Mouse (Mus musculus): ENCODE data around the gene A830031A19Rik.

A830031A19Rik gene

GRCm38 (mm10) chr11:24076821-24077730 is 2.2 kb upstream of the A830031A19Rik start:
- peak; percentile 32 for DNase-seq (ENCODE audit: low spot score)

- peak; percentile 38 for DNase-seq (ENCODE audit: low spot score)
Measured at GRCm38 (mm10) chr11:24076127-24076650, 1.3 kb upstream of the A830031A19Rik start.

GRCm38 (mm10) chr11:24075486-24076126 is 752 bp upstream of the A830031A19Rik start:
- no peak for DNase-seq (ENCODE audit: low spot score)

DNA sequence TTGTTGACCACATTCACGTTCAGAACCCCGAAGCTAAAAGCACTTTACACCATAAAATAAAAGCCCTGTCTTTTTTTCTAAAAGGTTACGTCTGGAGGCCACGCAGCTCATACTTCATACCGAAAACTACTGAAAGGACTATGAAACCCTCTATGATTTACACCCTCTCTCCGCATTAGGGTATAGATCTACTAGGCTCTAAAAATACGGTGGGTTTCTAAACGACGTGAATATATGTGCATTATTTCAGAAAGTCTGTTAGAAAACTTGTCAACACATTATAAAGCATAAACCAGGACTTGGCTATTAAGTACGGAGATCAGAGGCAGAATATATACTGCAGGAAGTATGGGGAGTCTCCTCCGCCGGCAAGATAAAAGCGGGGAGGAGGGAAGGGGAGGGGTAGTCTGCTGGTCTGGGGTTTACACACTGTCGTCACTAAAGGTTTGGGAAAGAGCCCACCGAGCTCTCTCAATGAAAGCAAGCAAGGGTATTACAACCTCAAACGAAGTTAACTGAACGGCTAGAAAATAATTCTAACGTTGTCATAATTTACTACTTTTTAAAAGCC is 748 bp downstream of the A830031A19Rik start:
- no peak for DNase-seq (ENCODE audit: low spot score)

GRCm38 (mm10) chr11:24065313-24065712 is 9.5 kb downstream of the A830031A19Rik start:
- no peak for DNase-seq (ENCODE audit: low spot score)

DNA sequence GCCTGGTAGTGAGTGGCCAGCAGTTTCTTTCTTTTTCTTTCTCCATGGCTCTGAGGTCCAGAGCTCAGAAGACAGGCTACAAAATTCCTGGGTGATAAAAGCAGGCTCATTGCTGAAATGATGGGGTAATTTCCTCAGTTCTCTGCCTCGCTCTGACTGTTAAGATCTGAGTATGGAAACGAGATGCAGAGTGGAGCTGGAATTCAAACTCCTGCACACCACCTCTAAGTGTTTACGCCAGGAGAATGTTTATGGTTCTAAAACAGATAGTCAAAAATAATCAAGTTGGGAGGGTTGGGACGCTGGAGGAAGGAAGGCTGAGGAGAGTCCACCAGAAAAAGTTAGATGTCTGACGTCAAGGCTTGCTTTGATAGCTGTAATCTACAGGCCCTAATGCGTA is 10.6 kb downstream of the A830031A19Rik start:
- DNase-seq (ENCODE audit: low spot score) = no peak

GRCm38 (mm10) chr11:24062495-24063096 is 12.3 kb downstream of the A830031A19Rik start:
- no peak for DNase-seq (ENCODE audit: low spot score)

DNA sequence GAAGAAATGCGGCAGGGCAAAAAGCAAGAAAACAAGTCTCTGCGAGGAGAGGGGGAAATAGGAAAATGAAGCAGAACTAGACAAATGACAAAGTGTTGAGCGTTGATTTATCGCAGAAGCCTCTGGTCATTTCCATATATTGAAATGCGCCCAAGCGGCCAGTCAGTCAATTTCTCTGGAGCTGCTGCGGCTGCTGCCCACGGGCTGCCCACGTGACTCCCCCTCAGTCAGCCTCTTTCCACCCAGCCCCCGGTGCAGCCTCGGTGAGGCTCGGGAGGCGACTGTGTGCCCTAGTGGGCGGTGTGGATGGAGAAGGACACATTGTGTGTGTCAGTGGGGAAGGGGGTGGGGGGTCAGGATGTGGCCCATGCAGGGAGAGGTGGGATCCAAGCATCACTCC is 13.0 kb downstream of the A830031A19Rik start:
- no peak for DNase-seq (ENCODE audit: low spot score)

DNA sequence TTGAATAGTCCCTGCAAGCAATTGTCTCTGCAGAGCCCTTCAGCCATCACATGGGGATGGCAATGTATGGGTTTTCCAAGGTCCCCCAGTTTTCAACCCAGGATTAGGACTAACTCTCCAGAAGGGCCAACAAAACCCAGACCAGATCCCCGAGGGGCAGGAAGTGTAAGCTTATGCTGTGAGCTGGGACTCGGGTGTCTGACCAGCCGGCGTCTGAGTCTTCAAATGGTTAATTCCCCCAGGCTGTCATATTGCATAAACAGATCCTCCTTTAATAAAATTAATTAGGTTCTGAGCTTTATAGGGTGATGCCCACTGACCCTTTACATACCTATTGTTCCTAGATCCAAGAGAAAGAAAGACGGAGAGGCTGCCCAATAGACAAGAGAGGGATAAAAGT is 14.4 kb downstream of the A830031A19Rik start:
- DNase-seq (ENCODE audit: low spot score) = no peak

DNA sequence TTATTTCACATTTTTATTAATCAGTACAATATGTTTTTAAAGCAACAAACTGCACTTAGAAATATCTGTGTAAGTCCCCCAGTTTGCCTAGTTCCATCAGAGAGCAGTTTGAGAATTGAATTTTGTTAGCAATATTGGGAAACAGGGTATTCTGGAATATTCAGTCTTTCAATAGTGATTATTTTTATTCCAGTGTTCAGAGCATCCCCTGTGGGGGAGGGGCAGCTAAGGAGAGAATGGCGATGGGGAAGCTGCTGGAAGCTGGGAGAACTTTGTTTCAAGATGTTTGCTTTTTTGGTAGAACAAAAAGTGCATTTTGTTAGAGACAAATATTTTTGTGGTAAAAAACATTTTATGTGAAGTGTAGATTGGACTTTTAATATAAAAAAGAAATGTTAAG is 15.7 kb downstream of the A830031A19Rik start:
- no peak for DNase-seq (ENCODE audit: low spot score)

DNA sequence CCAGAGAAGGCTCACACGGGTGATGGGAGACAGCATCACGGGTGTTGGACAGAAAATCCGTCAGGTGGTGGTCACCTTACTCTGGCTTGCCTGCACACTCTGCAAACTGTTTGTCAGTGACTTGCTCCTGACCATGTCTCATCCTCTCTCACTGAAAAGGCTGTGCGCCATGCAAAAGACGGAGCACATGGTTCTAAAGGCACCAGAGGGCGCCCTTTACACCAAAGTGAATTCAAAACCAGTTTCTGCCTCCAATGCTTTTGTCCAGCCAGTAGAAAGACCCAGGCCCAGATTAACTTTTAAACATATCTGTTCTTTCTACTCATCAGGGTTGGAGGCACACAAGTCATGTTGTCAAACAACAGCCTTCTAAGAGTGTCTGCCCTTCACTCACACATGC is 22.0 kb downstream of the A830031A19Rik start:
- no peak for DNase-seq (ENCODE audit: low spot score)

- DNase-seq (ENCODE audit: low spot score) = no peak
Measured at GRCm38 (mm10) chr11:24050032-24050757, 24.7 kb downstream of the A830031A19Rik start.

DNA sequence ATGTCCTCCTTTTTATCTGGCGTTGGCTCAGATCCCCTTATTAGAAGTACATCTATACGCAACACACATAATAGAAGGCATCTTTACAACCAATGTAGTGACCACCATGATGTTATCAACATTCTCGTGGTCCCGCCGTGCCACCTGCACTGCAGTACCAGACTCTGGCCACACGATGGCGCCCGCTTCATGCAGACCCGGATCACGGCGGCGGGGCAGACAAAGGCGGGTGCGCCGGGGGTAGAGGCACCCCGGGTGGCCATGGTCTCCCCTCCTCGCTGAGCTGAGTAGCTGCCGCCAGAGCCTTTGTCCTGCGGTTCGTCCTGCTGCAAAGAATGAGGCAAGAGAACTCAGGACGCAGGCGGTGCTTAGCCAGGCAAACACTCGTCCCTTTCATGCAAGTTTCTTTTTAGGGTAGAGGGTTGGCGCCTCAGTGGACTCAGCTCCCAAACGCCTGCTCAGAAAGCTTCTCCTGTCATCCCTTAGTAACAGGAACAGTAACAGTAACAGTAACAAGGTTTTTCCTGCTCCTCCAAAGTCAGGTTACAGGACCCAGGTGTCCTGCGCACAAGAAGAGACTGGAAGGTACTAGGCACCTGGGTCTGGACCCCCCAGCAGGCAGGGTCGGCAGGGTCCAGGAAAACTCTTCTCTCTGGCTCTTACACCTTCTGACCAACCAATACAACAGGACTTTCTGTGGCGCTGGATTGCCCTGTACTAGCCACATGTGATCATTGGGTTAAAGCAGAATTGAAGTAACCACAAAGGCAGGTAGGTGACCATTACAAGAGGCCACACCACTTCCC is 25.4 kb downstream of the A830031A19Rik start:
- DNase-seq (ENCODE audit: low spot score) = peak; percentile 77

GRCm38 (mm10) chr11:24044025-24044424 is 30.8 kb downstream of the A830031A19Rik start:
- DNase-seq (ENCODE audit: low spot score) = no peak

- no peak for DNase-seq (ENCODE audit: low spot score)
Measured at GRCm38 (mm10) chr11:24020760-24021159, 54.1 kb downstream of the A830031A19Rik start.

- no peak for DNase-seq (ENCODE audit: low spot score)
Measured at GRCm38 (mm10) chr11:24018783-24019182, 56.1 kb downstream of the A830031A19Rik start.

GRCm38 (mm10) chr11:24016647-24017179 is 58.1 kb downstream of the A830031A19Rik start:
- DNase-seq (ENCODE audit: low spot score) = no peak

DNA sequence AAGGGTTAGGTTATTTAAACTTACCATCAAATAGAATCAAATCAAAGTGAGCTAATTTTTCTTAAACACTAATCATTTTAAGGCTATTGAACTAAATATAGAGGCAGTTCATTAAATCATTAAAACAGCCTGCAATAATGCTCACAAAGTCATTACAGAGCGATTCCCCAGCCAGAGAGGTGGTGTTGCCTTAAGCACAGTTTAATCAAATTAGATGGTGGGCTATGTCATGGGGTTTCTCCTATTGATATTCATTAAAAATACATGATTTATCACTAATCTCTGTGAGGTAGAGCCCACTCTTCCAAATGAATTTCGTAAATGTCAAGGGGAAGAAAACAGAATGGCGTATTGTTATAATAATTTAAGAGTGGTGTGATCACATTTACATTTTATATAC is 58.8 kb downstream of the A830031A19Rik start:
- DNase-seq (ENCODE audit: low spot score) = no peak

- DNase-seq (ENCODE audit: low spot score) = no peak
Measured at GRCm38 (mm10) chr11:24014642-24015041, 60.2 kb downstream of the A830031A19Rik start.

DNA sequence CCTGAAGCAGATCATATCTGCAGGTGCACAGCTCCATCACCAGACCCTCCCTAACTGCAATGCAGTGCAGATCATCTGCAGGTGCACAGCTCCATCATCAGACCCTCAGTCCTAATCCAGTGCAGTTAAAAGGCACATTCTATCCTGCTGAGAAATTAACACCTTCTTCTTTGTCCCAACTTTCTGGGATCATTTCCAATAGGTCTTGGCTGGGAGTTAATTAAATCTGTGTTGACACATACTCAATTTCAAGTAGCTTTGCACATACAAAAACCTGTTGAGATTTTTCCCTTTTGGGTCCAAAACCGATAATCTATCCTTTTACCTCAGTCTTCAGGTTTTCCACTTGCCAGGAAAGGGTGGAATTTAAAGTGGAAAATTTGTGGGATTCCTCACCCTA is 62.6 kb downstream of the A830031A19Rik start:
- DNase-seq (ENCODE audit: low spot score) = no peak

All from ovary, postnatal 14 days (tissue).